Mouse (Mus musculus): ENCODE results near the gene Gramd1c. TPM values are rescaled to one million over a fixed set of nuclear protein-coding genes. Genes with fewer than 3 reads are reported as not detected.

Gramd1c gene
- total RNA-seq, 2 experiments from 2014 or later: 1.3 to 1.5 TPM

DNA sequence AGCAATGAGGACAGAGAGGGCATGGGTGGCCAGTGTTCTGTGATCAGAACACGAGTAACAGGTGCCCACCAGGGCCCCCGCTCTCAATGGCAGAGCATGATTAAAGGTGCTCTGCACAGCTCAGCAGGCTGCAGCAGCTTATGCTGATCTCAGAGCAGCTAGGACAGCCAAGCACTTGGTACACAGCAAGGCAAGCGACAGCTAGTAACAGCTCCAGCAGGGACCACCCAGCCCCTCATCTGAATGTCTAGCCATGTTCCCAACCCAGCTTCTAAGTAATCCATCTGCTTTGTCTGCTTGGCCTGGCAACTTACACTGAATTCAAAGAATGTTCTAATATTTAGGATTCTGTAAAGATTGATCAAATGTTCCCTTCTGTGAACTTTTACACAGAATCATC is 99.4 kb downstream of the Gramd1c start:
- DNase-seq (ENCODE audit: low spot score in 2 of 2): no peak

DNA sequence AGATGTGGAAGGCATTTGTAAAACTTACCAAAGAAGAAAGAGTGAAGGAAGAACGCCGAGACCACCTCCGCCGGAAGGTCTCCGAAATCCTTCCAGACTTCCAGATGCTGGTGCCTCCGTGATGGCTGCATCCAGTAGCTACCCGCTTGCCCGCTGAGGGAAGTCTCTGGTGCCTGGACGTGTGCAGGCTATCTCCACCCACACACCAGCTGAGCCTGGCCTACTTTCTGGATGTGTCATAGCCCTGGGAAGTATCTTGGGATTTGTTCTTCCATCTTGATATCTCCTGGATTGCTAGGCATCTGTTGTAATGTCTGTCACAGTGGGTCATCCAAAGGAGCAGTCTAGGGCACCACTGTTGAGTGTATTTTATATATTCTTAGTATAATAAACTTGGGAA is 99.9 kb downstream of the Gramd1c start:
- DNase-seq (ENCODE audit: low spot score in 2 of 2): peak; percentile 49 to 63

- no peak for DNase-seq (ENCODE audit: low spot score in 2 of 2)
These were observed 105.1 kb downstream of the Gramd1c start for GRCm38 (mm10) chr16:43958038-43958437.

DNA sequence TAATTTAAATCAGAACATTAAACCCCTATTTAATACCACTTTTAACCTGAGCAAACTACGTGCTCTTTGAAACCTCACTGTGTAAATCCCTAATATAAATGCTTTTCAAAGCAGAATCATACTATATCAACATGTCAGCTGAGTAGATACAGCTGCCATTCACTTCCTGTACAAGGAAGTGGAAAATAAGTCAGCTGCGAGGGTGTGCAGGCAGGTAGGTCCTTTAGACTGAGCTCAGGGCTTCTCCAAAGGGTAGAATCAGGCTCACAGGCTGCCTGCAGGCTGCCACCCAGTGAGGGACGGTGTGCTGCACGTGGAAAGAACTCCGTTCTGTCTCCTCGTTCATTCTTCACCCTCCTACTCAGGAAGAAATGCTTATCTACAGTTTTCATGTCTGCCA is 108.2 kb downstream of the Gramd1c start:
- no peak for DNase-seq (ENCODE audit: low spot score in 2 of 2)

DNA sequence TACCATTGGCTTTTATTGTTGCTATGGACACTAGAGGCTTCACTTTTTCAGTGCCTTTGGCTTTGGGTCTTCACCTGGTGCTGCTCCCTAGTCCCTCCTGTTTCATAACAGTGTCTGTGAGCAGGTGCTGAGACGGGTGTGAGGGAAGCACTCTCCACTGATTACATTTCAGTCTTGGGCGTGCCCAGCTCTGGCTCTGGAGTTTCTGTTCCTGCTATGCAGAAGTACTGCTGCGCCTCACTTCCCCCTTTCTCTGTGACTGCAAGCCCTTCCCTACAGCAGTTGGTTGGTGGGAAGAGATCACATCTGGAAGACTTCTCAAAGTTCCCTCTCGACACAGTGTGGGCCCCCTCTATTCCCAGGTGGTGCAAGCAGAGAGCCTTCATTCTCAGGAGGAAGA is 111.6 kb downstream of the Gramd1c start:
- DNase-seq (ENCODE audit: low spot score in 2 of 2): no peak

DNA sequence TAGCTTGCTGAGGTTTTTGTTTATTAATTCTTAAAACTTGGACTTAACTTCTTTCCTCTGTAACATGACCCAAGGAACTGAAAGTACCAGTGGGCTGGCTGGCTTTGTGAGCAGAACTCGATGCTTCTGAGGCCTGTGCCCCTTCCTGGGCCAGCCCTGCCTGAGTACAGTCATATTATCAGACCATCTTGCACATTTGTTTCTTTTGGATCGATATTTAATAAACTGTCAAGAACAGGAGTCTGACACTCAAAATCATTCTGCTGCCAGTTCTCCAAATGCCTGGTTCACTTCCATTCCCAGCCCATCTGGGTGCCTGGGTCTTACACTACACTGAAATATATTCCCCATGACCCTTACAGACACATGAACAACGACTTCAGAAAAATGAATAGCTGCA is 117.3 kb downstream of the Gramd1c start:
- no peak for DNase-seq (ENCODE audit: low spot score in 2 of 2)

GRCm38 (mm10) chr16:43945351-43945750 is 117.8 kb downstream of the Gramd1c start:
- DNase-seq (ENCODE audit: low spot score in 2 of 2): no peak

DNA sequence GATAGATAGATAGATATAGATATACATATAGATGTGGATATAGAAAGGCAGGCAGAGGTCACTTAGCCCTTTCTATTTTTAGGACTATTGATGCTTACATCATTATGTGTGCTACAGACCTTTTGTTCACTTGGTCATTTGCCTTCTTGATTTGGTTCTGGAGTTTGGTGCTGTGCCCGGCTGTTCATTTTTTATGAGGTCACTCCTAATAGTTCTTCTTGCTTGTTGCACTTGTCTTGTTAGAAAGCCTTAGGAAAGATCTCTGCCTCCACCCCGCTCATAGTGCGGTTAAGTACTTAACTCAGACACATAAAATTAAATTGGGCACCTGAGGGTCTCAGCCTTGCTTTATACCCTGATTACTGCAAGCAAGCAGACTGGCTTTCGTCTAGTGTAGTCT is 122.3 kb downstream of the Gramd1c start:
- no peak for DNase-seq (ENCODE audit: low spot score in 2 of 2)

- DNase-seq (ENCODE audit: low spot score in 2 of 2): no peak
These were observed 127.3 kb downstream of the Gramd1c start for GRCm38 (mm10) chr16:43935892-43936291.

DNA sequence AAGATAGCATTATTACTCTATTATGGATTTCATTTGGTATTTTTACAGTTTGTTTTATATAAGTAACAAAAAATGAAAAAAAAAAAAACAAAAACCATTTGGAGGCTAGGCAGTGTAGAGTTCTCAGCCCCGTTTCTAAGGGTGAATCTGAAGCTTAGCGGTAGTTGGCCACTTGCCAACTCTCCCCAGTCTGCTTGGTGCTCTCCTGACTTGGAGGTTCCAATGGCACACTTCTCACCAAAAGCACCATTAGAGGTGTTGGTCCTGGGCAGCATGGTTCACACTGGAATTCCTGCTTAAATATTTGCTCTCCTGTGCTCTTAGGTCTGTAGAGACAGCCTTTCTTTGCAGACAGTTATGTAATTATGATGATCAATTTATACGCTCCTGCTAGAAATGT is 127.8 kb downstream of the Gramd1c start:
- no peak for DNase-seq (ENCODE audit: low spot score in 2 of 2)

DNA sequence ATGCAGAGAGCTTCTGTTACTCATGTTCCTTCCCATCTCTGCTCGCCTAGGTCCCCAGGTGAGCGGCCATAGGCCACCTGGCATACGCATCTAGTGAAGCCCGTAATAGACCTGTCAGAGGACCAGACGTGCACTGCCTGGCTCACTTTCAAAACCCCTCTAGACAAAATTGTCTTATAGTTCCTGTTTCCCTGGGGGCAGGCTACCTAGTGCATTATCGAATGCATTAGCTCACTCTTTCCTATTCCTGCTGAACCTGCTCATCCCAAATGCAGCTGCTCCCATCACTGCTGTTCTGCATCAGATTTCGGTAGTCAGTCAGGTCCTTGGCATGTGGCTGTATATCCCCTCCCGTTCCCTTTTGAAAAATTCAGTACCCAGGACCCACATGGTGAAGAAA is 128.3 kb downstream of the Gramd1c start:
- DNase-seq (ENCODE audit: low spot score in 2 of 2): no peak

GRCm38 (mm10) chr16:43933041-43933440 is 130.1 kb downstream of the Gramd1c start:
- no peak for DNase-seq (ENCODE audit: low spot score in 2 of 2)

GRCm38 (mm10) chr16:43932319-43932718 is 130.8 kb downstream of the Gramd1c start:
- DNase-seq (ENCODE audit: low spot score in 2 of 2): no peak

DNA sequence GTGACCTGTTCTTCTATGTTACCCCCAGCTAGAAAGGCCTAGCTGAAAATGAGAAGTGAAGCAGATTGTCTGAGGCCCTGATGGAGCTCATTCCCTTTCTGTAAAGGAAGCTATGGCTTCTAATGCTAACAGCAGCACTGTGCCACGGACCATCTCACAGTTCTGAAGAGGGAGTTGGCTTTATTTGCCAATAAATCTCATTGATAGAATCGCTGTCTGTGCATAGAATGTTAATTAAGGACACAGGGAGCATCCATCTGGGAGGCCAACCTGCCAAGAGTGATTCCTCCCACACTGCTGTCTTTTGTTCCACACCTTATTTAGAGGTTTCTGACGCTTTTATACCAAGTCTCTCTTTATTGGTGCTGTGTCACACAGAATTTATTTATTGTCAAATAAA is 131.6 kb downstream of the Gramd1c start:
- no peak for DNase-seq (ENCODE audit: low spot score in 2 of 2)

GRCm38 (mm10) chr16:43930577-43930976 is 132.6 kb downstream of the Gramd1c start:
- DNase-seq (ENCODE audit: low spot score in 2 of 2): no peak

Small RNA genes within 50 kb of the gene (microRNA-seq; reads per million reads assigned to microRNA genes)
- 0 reads per million in 2 experiments for gene Mir3470b

Other genes starting within 250 kb of the Gramd1c start
- 1 to 10 TPM; 3.9 to 5.4 TPM for gene Ccdc191, start 173.5 kb downstream of the Gramd1c start, total RNA-seq (2021)
- 10 to 100 TPM; 30.2 to 34.8 TPM for gene Qtrt2, start 136.5 kb downstream of the Gramd1c start, total RNA-seq (2021)
- 10 to 100 TPM; 25.4 to 26.6 TPM for gene Zdhhc23, start 83.6 kb downstream of the Gramd1c start, total RNA-seq (2021)
- 100 to 1,000 TPM; 509 to 523 TPM for gene Atp6v1a, start 76.4 kb upstream of the Gramd1c start, total RNA-seq (2021)
- 10 to 100 TPM; 64.0 to 69.9 TPM for gene Naa50, start 76.5 kb upstream of the Gramd1c start, total RNA-seq (2021)
- 10 to 100 TPM; 35.8 to 35.9 TPM for gene Usf3, start 109.9 kb upstream of the Gramd1c start, total RNA-seq (2021)

Data from left cerebral cortex, adult 18-20 months (tissue).